Mouse (Mus musculus): ENCODE results near the gene Gm20388. TPM values are rescaled to one million over a fixed set of nuclear protein-coding genes. Genes with fewer than 3 reads are reported as not detected.

The Gm20388 gene
- polyA plus RNA-seq, 1 experiment from 2014 or later: 1.4 TPM

- Histone ChIP-seq H3K4me3 (ENCODE audit: low read depth, low read length) (peak overlapping the region; percentile 68), H3K9ac (ENCODE audit: low read depth, low read length) (peak overlapping the region; percentile 70; the same call in 1 of the 2 replicates)
These were observed 2664.1 kb downstream of the Gm20388 start for GRCm38 (mm10) chr8:122574667-122575251.

GRCm38 (mm10) chr8:122575286-122575685 lies 2664.6 kb downstream of the Gm20388 start:
- WGBS (ENCODE audit: insufficient replicate concordance): 17% methylated on average over 8 of the region's 8 CpGs

More at GRCm38 (mm10) chr8:122574667-122575251, 2664.1 kb downstream of the Gm20388 start:
- Histone ChIP-seq H3K4me1 (ENCODE audit: control insufficient read depth, low read depth, low read length) (peaks cover 57% of the 10 kb centered on the region), H3K27ac (ENCODE audit: low read length) (peak overlapping the region; percentile 76), H3K36me3 (ENCODE audit: control insufficient read depth, insufficient read depth) (peaks cover 30% of the 10 kb centered on the region), H3K4me2 (ENCODE audit: low read depth, low read length) (peak overlapping the region; percentile 77), H3K9me3 (replicated peaks; ENCODE audit: control insufficient read depth, low read length) (no peaks in the 10 kb centered on the region), H3K27me3 (ENCODE audit: control insufficient read depth, insufficient read depth, low read depth, low read length) (no peaks in the 10 kb centered on the region)
- WGBS (ENCODE audit: insufficient replicate concordance): 33% methylated on average over 10 of the region's 10 CpGs
- ATAC-seq (ENCODE audit: low read depth): peak; percentile 61

GRCm38 (mm10) chr8:122575735-122576647 lies 2665.3 kb downstream of the Gm20388 start:
- H3K4me1 ChIP-seq (ENCODE audit: control insufficient read depth, low read depth, low read length): peaks cover 55% of the 10 kb centered on the region
- peak overlapping the region; percentile 68 for H3K4me3 ChIP-seq (ENCODE audit: low read depth, low read length)
- H3K9ac ChIP-seq (ENCODE audit: low read depth, low read length): peak overlapping the region; percentile 70
- H3K27me3 ChIP-seq (ENCODE audit: control insufficient read depth, insufficient read depth, low read depth, low read length): no peaks in the 10 kb centered on the region
- H3K9me3 ChIP-seq (replicated peaks; ENCODE audit: control insufficient read depth, low read length): no peaks in the 10 kb centered on the region
- H3K4me2 ChIP-seq (ENCODE audit: low read depth, low read length): peak overlapping the region; percentile 77
- WGBS (ENCODE audit: insufficient replicate concordance): 4% methylated on average over 21 of the region's 21 CpGs
- peaks cover 18% of the 10 kb centered on the region for H3K36me3 ChIP-seq (ENCODE audit: control insufficient read depth, insufficient read depth)
- ATAC-seq (ENCODE audit: low read depth): peak; percentile 1; the same call in 1 of the 2 replicates
- H3K27ac ChIP-seq (ENCODE audit: low read length): peak overlapping the region; percentile 76

More at GRCm38 (mm10) chr8:122575286-122575685, 2664.6 kb downstream of the Gm20388 start:
- no peaks in the 10 kb centered on the region for H3K27me3 ChIP-seq (ENCODE audit: control insufficient read depth, insufficient read depth, low read depth, low read length)
- H3K4me1 ChIP-seq (ENCODE audit: control insufficient read depth, low read depth, low read length): peaks cover 55% of the 10 kb centered on the region
- ATAC-seq (ENCODE audit: low read depth): no peak
- peak overlapping the region; percentile 76 for H3K27ac ChIP-seq (ENCODE audit: low read length)
- peak overlapping the region; percentile 68 for H3K4me3 ChIP-seq (ENCODE audit: low read depth, low read length)
- peaks cover 25% of the 10 kb centered on the region for H3K36me3 ChIP-seq (ENCODE audit: control insufficient read depth, insufficient read depth)
- H3K9me3 ChIP-seq (replicated peaks; ENCODE audit: control insufficient read depth, low read length): no peaks in the 10 kb centered on the region
- H3K4me2 ChIP-seq (ENCODE audit: low read depth, low read length): peak overlapping the region; percentile 77
- H3K9ac ChIP-seq (ENCODE audit: low read depth, low read length): peak overlapping the region; percentile 70

GRCm38 (mm10) chr8:122576648-122577022 lies 2666.0 kb downstream of the Gm20388 start, which contains the start of gene Aprt:
Aprt (minus strand) TSS chr8:122576909.
- H3K4me2 ChIP-seq (ENCODE audit: low read depth, low read length): peak within 1 kb of the TSS; percentile 77
- peak within 1 kb of the TSS; percentile 76 for H3K27ac ChIP-seq (ENCODE audit: low read length)
- peak within 1 kb of the TSS; percentile 70 for H3K9ac ChIP-seq (ENCODE audit: low read depth, low read length)
- H3K4me1 ChIP-seq (ENCODE audit: control insufficient read depth, low read depth, low read length): peaks cover 50% of the 10 kb centered on the region
- H3K36me3 ChIP-seq (ENCODE audit: control insufficient read depth, insufficient read depth): peaks cover 12% of the 10 kb centered on the region
- WGBS (ENCODE audit: insufficient replicate concordance): under 1% methylated on average over 39 of the region's 39 CpGs
- no peaks in the 10 kb centered on the region for H3K27me3 ChIP-seq (ENCODE audit: control insufficient read depth, insufficient read depth, low read depth, low read length)
- ATAC-seq (ENCODE audit: low read depth): peak; percentile 88
- H3K9me3 ChIP-seq (replicated peaks; ENCODE audit: control insufficient read depth, low read length): no peaks in the 10 kb centered on the region
- peak within 1 kb of the TSS; percentile 68 for H3K4me3 ChIP-seq (ENCODE audit: low read depth, low read length)

GRCm38 (mm10) chr8:122577116-122577515 lies 2666.5 kb downstream of the Gm20388 start:
- Histone ChIP-seq H3K36me3 (ENCODE audit: control insufficient read depth, insufficient read depth) (peaks cover 7% of the 10 kb centered on the region), H3K4me3 (ENCODE audit: low read depth, low read length) (peak overlapping the region; percentile 68), H3K4me2 (ENCODE audit: low read depth, low read length) (peak overlapping the region; percentile 77; the same call in 1 of the 2 replicates), H3K27me3 (ENCODE audit: control insufficient read depth, insufficient read depth, low read depth, low read length) (no peaks in the 10 kb centered on the region), H3K4me1 (ENCODE audit: control insufficient read depth, low read depth, low read length) (peaks cover 47% of the 10 kb centered on the region), H3K9me3 (replicated peaks; ENCODE audit: control insufficient read depth, low read length) (no peaks in the 10 kb centered on the region), H3K27ac (ENCODE audit: low read length) (no peak overlapping the region), H3K9ac (ENCODE audit: low read depth, low read length) (no peak overlapping the region)
- ATAC-seq (ENCODE audit: low read depth): no peak
- 57% methylated on average over 10 of the region's 10 CpGs for WGBS (ENCODE audit: insufficient replicate concordance)

- no peak overlapping the region for H3K27ac ChIP-seq (ENCODE audit: low read length)
- 71% methylated on average over 7 of the region's 7 CpGs for WGBS (ENCODE audit: insufficient replicate concordance)
- H3K9ac ChIP-seq (ENCODE audit: low read depth, low read length): no peak overlapping the region
- no peak overlapping the region for H3K4me3 ChIP-seq (ENCODE audit: low read depth, low read length)
- no peak overlapping the region for H3K4me2 ChIP-seq (ENCODE audit: low read depth, low read length)
- no peak for ATAC-seq (ENCODE audit: low read depth)
- H3K36me3 ChIP-seq (ENCODE audit: control insufficient read depth, insufficient read depth): no peaks in the 10 kb centered on the region
- no peaks in the 10 kb centered on the region for H3K9me3 ChIP-seq (replicated peaks; ENCODE audit: control insufficient read depth, low read length)
- H3K4me1 ChIP-seq (ENCODE audit: control insufficient read depth, low read depth, low read length): peaks cover 29% of the 10 kb centered on the region
- H3K27me3 ChIP-seq (ENCODE audit: control insufficient read depth, insufficient read depth, low read depth, low read length): no peaks in the 10 kb centered on the region
These were observed 2668.6 kb downstream of the Gm20388 start for GRCm38 (mm10) chr8:122579196-122579595.

GRCm38 (mm10) chr8:122580926-122581325 lies 2670.3 kb downstream of the Gm20388 start:
- Histone ChIP-seq H3K4me2 (ENCODE audit: low read depth, low read length) (no peak overlapping the region), H3K4me3 (ENCODE audit: low read depth, low read length) (no peak overlapping the region), H3K36me3 (ENCODE audit: control insufficient read depth, insufficient read depth) (no peaks in the 10 kb centered on the region), H3K9me3 (replicated peaks; ENCODE audit: control insufficient read depth, low read length) (no peaks in the 10 kb centered on the region), H3K27ac (ENCODE audit: low read length) (no peak overlapping the region), H3K27me3 (ENCODE audit: control insufficient read depth, insufficient read depth, low read depth, low read length) (no peaks in the 10 kb centered on the region), H3K9ac (ENCODE audit: low read depth, low read length) (no peak overlapping the region), H3K4me1 (ENCODE audit: control insufficient read depth, low read depth, low read length) (peaks cover 16% of the 10 kb centered on the region)
- ATAC-seq (ENCODE audit: low read depth): no peak
- WGBS (ENCODE audit: insufficient replicate concordance): 64% methylated on average over 14 of the region's 15 CpGs

GRCm38 (mm10) chr8:122584981-122585380 lies 2674.3 kb downstream of the Gm20388 start:
- Histone ChIP-seq H3K9ac (ENCODE audit: low read depth, low read length) (no peak overlapping the region), H3K4me1 (ENCODE audit: control insufficient read depth, low read depth, low read length) (peaks cover 5% of the 10 kb centered on the region), H3K4me2 (ENCODE audit: low read depth, low read length) (no peak overlapping the region), H3K4me3 (ENCODE audit: low read depth, low read length) (no peak overlapping the region), H3K9me3 (replicated peaks; ENCODE audit: control insufficient read depth, low read length) (no peaks in the 10 kb centered on the region), H3K27ac (ENCODE audit: low read length) (no peak overlapping the region; the same call in 1 of the 2 replicates), H3K36me3 (ENCODE audit: control insufficient read depth, insufficient read depth) (no peaks in the 10 kb centered on the region), H3K27me3 (ENCODE audit: control insufficient read depth, insufficient read depth, low read depth, low read length) (no peaks in the 10 kb centered on the region)
- ATAC-seq (ENCODE audit: low read depth): no peak
- WGBS (ENCODE audit: insufficient replicate concordance): 70% methylated on average over 9 of the region's 9 CpGs

Data from liver, embryonic 16.5 days (tissue).